Mouse (Mus musculus): Measurements from ENCODE around the gene Tcirg1. TPM values are rescaled to one million over a fixed set of nuclear protein-coding genes. Genes with fewer than 3 reads are reported as not detected.

The Tcirg1 gene
- polyA plus RNA-seq, 1 experiment: not detected

GRCm38 (mm10) chr19:3929211-3929941 is 22.4 kb upstream of the Tcirg1 start, which contains the start of gene Aldh3b1:
TSS of gene Aldh3b1 (minus strand) at chr19:3929808.
- no peak within 1 kb of the TSS for H3K4me3 ChIP-seq (ENCODE audit: insufficient read depth, low read depth, low read length)
- peak within 1 kb of the TSS; percentile 9 for H3K27ac ChIP-seq (ENCODE audit: insufficient read depth, low read depth, low read length)
- H3K4me1 ChIP-seq (ENCODE audit: control insufficient read depth, insufficient read depth, low read length): peaks cover 23% of the 10 kb centered on the region
- WGBS: 35% methylated on average over 12 of the region's 12 CpGs
- TF ChIP-seq POLR2A (IDR thresholded peaks at IDR 0.05; ENCODE audit: insufficient read depth, low read depth, low read length): no peak
- TF ChIP-seq CTCF (IDR thresholded peaks at IDR 0.05; ENCODE audit: insufficient read depth, low read depth, low read length): no peak

GRCm38 (mm10) chr19:3928779-3929178 is 21.8 kb upstream of the Tcirg1 start:
- WGBS: 69% methylated on average over 4 of the region's 4 CpGs
- no peak overlapping the region for H3K27ac ChIP-seq (ENCODE audit: insufficient read depth, low read depth, low read length)
- H3K4me1 ChIP-seq (ENCODE audit: control insufficient read depth, insufficient read depth, low read length): peaks cover 27% of the 10 kb centered on the region
- no peak overlapping the region for H3K4me3 ChIP-seq (ENCODE audit: insufficient read depth, low read depth, low read length)
- TF ChIP-seq CTCF (IDR thresholded peaks at IDR 0.05; ENCODE audit: insufficient read depth, low read depth, low read length) (no peak), POLR2A (IDR thresholded peaks at IDR 0.05; ENCODE audit: insufficient read depth, low read depth, low read length) (no peak)

GRCm38 (mm10) chr19:3927989-3928388 is 21.1 kb upstream of the Tcirg1 start:
- Histone ChIP-seq H3K27ac (ENCODE audit: insufficient read depth, low read depth, low read length) (no peak overlapping the region), H3K4me3 (ENCODE audit: insufficient read depth, low read depth, low read length) (no peak overlapping the region), H3K4me1 (ENCODE audit: control insufficient read depth, insufficient read depth, low read length) (peaks cover 30% of the 10 kb centered on the region)
- WGBS: 88% methylated on average over 4 of the region's 4 CpGs
- TF ChIP-seq POLR2A (IDR thresholded peaks at IDR 0.05; ENCODE audit: insufficient read depth, low read depth, low read length): no peak
- TF ChIP-seq CTCF (IDR thresholded peaks at IDR 0.05; ENCODE audit: insufficient read depth, low read depth, low read length): no peak

GRCm38 (mm10) chr19:3926685-3927084 is 19.8 kb upstream of the Tcirg1 start:
- 61% methylated on average over 6 of the region's 6 CpGs for WGBS
- Histone ChIP-seq H3K4me3 (ENCODE audit: insufficient read depth, low read depth, low read length) (no peak overlapping the region), H3K4me1 (ENCODE audit: control insufficient read depth, insufficient read depth, low read length) (peaks cover 30% of the 10 kb centered on the region), H3K27ac (ENCODE audit: insufficient read depth, low read depth, low read length) (no peak overlapping the region)
- TF ChIP-seq POLR2A (IDR thresholded peaks at IDR 0.05; ENCODE audit: insufficient read depth, low read depth, low read length): no peak

GRCm38 (mm10) chr19:3926279-3926678 is 19.3 kb upstream of the Tcirg1 start:
- TF ChIP-seq CTCF (IDR thresholded peaks at IDR 0.05; ENCODE audit: insufficient read depth, low read depth, low read length) (no peak), POLR2A (IDR thresholded peaks at IDR 0.05; ENCODE audit: insufficient read depth, low read depth, low read length) (no peak)
- 70% methylated on average over 3 of the region's 3 CpGs for WGBS
- Histone ChIP-seq H3K4me1 (ENCODE audit: control insufficient read depth, insufficient read depth, low read length) (peaks cover 30% of the 10 kb centered on the region), H3K27ac (ENCODE audit: insufficient read depth, low read depth, low read length) (no peak overlapping the region), H3K4me3 (ENCODE audit: insufficient read depth, low read depth, low read length) (no peak overlapping the region)

GRCm38 (mm10) chr19:3925859-3926258 is 18.9 kb upstream of the Tcirg1 start:
- Histone ChIP-seq H3K4me3 (ENCODE audit: insufficient read depth, low read depth, low read length) (no peak overlapping the region), H3K4me1 (ENCODE audit: control insufficient read depth, insufficient read depth, low read length) (peaks cover 30% of the 10 kb centered on the region), H3K27ac (ENCODE audit: insufficient read depth, low read depth, low read length) (no peak overlapping the region)
- WGBS: 84% methylated on average over 6 of the region's 6 CpGs
- TF ChIP-seq POLR2A (IDR thresholded peaks at IDR 0.05; ENCODE audit: insufficient read depth, low read depth, low read length) (no peak), CTCF (IDR thresholded peaks at IDR 0.05; ENCODE audit: insufficient read depth, low read depth, low read length) (no peak)

- 90% methylated on average over 7 of the region's 7 CpGs for WGBS
Measured at GRCm38 (mm10) chr19:3924868-3925267, 17.9 kb upstream of the Tcirg1 start.

GRCm38 (mm10) chr19:3924190-3924589 is 17.3 kb upstream of the Tcirg1 start:
- 87% methylated on average over 8 of the region's 8 CpGs for WGBS
- H3K4me3 ChIP-seq (ENCODE audit: insufficient read depth, low read depth, low read length): no peak overlapping the region

More at GRCm38 (mm10) chr19:3924868-3925267, 17.9 kb upstream of the Tcirg1 start:
- TF ChIP-seq POLR2A (IDR thresholded peaks at IDR 0.05; ENCODE audit: insufficient read depth, low read depth, low read length): no peak
- TF ChIP-seq CTCF (IDR thresholded peaks at IDR 0.05; ENCODE audit: insufficient read depth, low read depth, low read length): no peak
- no peak overlapping the region for H3K27ac ChIP-seq (ENCODE audit: insufficient read depth, low read depth, low read length)
- H3K4me3 ChIP-seq (ENCODE audit: insufficient read depth, low read depth, low read length): no peak overlapping the region
- peaks cover 20% of the 10 kb centered on the region for H3K4me1 ChIP-seq (ENCODE audit: control insufficient read depth, insufficient read depth, low read length)

GRCm38 (mm10) chr19:3923586-3923985 is 16.7 kb upstream of the Tcirg1 start:
- Histone ChIP-seq H3K4me1 (ENCODE audit: control insufficient read depth, insufficient read depth, low read length) (0 out of 2 replicates have a peak, but pooled peaks cover 7% of the 10 kb centered on the region), H3K27ac (ENCODE audit: insufficient read depth, low read depth, low read length) (no peak overlapping the region), H3K4me3 (ENCODE audit: insufficient read depth, low read depth, low read length) (no peak overlapping the region)
- 68% methylated on average over 13 of the region's 13 CpGs for WGBS
- TF ChIP-seq CTCF (IDR thresholded peaks at IDR 0.05; ENCODE audit: insufficient read depth, low read depth, low read length): no peak
- TF ChIP-seq POLR2A (IDR thresholded peaks at IDR 0.05; ENCODE audit: insufficient read depth, low read depth, low read length): no peak

More at GRCm38 (mm10) chr19:3924190-3924589, 17.3 kb upstream of the Tcirg1 start:
- no peak for TF ChIP-seq POLR2A (IDR thresholded peaks at IDR 0.05; ENCODE audit: insufficient read depth, low read depth, low read length)
- no peak for TF ChIP-seq CTCF (IDR thresholded peaks at IDR 0.05; ENCODE audit: insufficient read depth, low read depth, low read length)
- Histone ChIP-seq H3K27ac (ENCODE audit: insufficient read depth, low read depth, low read length) (no peak overlapping the region), H3K4me1 (ENCODE audit: control insufficient read depth, insufficient read depth, low read length) (peaks cover 13% of the 10 kb centered on the region)
